Mouse (Mus musculus) kidney, postnatal 36 days (tissue): ENCODE data around the gene Tubb3.
A peak's percentile ranks its signal among the peaks of the same experiment; 100 is the strongest.
"Not testable (repeated sequence)": the region's sequence is repeated elsewhere in the genome, so short reads cannot be mapped to it uniquely, and the experiment has no call there.

Experiments used
- DNase-seq, 2 experiments: peaks; one replicate each; pipeline ENCODE4 v3.0.0; 2021 to 2022; ENCODE audit warnings: mixed read lengths in 2 of 2

The Tubb3 gene

GRCm38 (mm10) chr8:123433241-123433974, 22.2 kb downstream of the Tubb3 start:
- not testable (repeated sequence) for DNase-seq

GRCm38 (mm10) chr8:123441788-123442187, 30.6 kb downstream of the Tubb3 start:
- no peak for DNase-seq

GRCm38 (mm10) chr8:123442351-123442750, 31.1 kb downstream of the Tubb3 start:
- no peak for DNase-seq

- DNase-seq: peak; percentile 96 to 99
Observed at GRCm38 (mm10) chr8:123442871-123443575, 31.8 kb downstream of the Tubb3 start.

GRCm38 (mm10) chr8:123443576-123443921, 32.3 kb downstream of the Tubb3 start:
- peak; percentile 69 to 90 for DNase-seq

GRCm38 (mm10) chr8:123444131-123444530, 32.9 kb downstream of the Tubb3 start:
- peak in 1 of 2 experiments; percentile 12 for DNase-seq

- peak; percentile 42 to 50 for DNase-seq
Observed at GRCm38 (mm10) chr8:123445981-123446380, 34.8 kb downstream of the Tubb3 start.

- DNase-seq: no peak
Observed at GRCm38 (mm10) chr8:123446799-123447198, 35.6 kb downstream of the Tubb3 start.

GRCm38 (mm10) chr8:123450783-123451182, 39.6 kb downstream of the Tubb3 start:
- no peak for DNase-seq

GRCm38 (mm10) chr8:123451747-123452146, 40.5 kb downstream of the Tubb3 start:
- not testable (repeated sequence) for DNase-seq

GRCm38 (mm10) chr8:123452149-123452548, 40.9 kb downstream of the Tubb3 start:
- no peak for DNase-seq

- no peak for DNase-seq
Observed at GRCm38 (mm10) chr8:123453291-123453690, 42.1 kb downstream of the Tubb3 start.

- DNase-seq: no peak
Observed at GRCm38 (mm10) chr8:123453951-123454350, 42.7 kb downstream of the Tubb3 start.

- no peak for DNase-seq
Observed at GRCm38 (mm10) chr8:123454559-123454958, 43.3 kb downstream of the Tubb3 start.

- DNase-seq: no peak
Observed at GRCm38 (mm10) chr8:123463651-123464050, 52.4 kb downstream of the Tubb3 start.

GRCm38 (mm10) chr8:123467476-123467875, 56.3 kb downstream of the Tubb3 start:
- DNase-seq: no peak
